Mouse (Mus musculus): ENCODE data around the gene Fads6. TPM values are rescaled to one million over a fixed set of nuclear protein-coding genes. Genes with fewer than 3 reads are reported as not detected.

Gene Fads6
- polyA plus RNA-seq, 2 experiments = 0.35 TPM; not detected in 1

DNA sequence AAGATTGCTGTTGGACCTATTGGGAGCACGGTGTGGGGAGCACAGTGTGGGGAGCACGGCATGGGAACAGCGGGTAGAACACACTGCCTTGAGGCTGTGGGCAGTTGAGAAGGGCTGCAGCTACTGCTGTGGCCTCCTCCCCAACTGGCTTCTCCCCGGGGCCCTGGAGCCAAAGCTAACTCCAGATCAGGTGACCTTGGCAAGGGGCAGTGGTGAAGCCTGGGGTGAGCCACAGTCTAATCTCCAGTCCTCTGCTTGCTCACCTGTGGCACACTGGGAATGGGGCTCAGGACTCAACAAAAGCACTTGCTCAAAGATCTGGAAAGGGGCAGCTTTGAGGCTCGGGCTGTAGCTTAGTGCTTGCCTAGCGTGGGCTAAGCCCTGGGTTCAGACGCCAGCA lies 19.7 kb upstream of the Fads6 start:
- no peak overlapping the region for H3K4me3 ChIP-seq (replicated peaks; ENCODE audit: low read length)
- no peak overlapping the region for H3K27ac ChIP-seq (replicated peaks; ENCODE audit: low read depth, low read length)
- no peak overlapping the region for H3K4me2 ChIP-seq (replicated peaks; ENCODE audit: low read depth, low read length, severe bottlenecking)
- no peaks in the 10 kb centered on the region for H3K4me1 ChIP-seq (ENCODE audit: control insufficient read depth, insufficient read depth, low read length)
- H3K9me3 ChIP-seq (ENCODE audit: control insufficient read depth, low read length) = no peaks in the 10 kb centered on the region
- TF ChIP-seq POLR2A (IDR thresholded peaks at IDR 0.05; ENCODE audit: borderline replicate concordance, extremely low read depth, insufficient read depth, insufficient read length) = no peak
- DNase-seq (ENCODE audit: low spot score) (no peak), ATAC-seq (ENCODE audit: low FRiP score, low read depth) (no peak)
- H3K27me3 ChIP-seq (ENCODE audit: control insufficient read depth, insufficient read depth, low read length) = peaks cover 83% of the 10 kb centered on the region
- no peak overlapping the region for H3K9ac ChIP-seq (ENCODE audit: low read depth, low read length, severe bottlenecking)
- no peaks in the 10 kb centered on the region for H3K36me3 ChIP-seq (ENCODE audit: control insufficient read depth, insufficient read depth, low read length)
- WGBS = 65% methylated on average over 7 of the region's 7 CpGs

GRCm38 (mm10) chr11:115314249-115314648 lies 16.8 kb upstream of the Fads6 start:
- no peaks in the 10 kb centered on the region for H3K36me3 ChIP-seq (ENCODE audit: control insufficient read depth, insufficient read depth, low read length)
- no peak overlapping the region for H3K27ac ChIP-seq (replicated peaks; ENCODE audit: low read depth, low read length)
- H3K4me3 ChIP-seq (replicated peaks; ENCODE audit: low read length) = no peak overlapping the region
- H3K4me2 ChIP-seq (replicated peaks; ENCODE audit: low read depth, low read length, severe bottlenecking) = no peak overlapping the region
- H3K9me3 ChIP-seq (ENCODE audit: control insufficient read depth, low read length) = no peaks in the 10 kb centered on the region
- H3K27me3 ChIP-seq (ENCODE audit: control insufficient read depth, insufficient read depth, low read length) = peaks cover 54% of the 10 kb centered on the region
- TF ChIP-seq POLR2A (IDR thresholded peaks at IDR 0.05; ENCODE audit: borderline replicate concordance, extremely low read depth, insufficient read depth, insufficient read length) = no peak
- 43% methylated on average over 2 of the region's 2 CpGs for WGBS
- ATAC-seq (ENCODE audit: low FRiP score, low read depth) (no peak), DNase-seq (ENCODE audit: low spot score) (no peak)
- H3K9ac ChIP-seq (ENCODE audit: low read depth, low read length, severe bottlenecking) = no peak overlapping the region
- no peaks in the 10 kb centered on the region for H3K4me1 ChIP-seq (ENCODE audit: control insufficient read depth, insufficient read depth, low read length)

GRCm38 (mm10) chr11:115308781-115309180 lies 11.3 kb upstream of the Fads6 start:
- Histone ChIP-seq H3K36me3 (ENCODE audit: control insufficient read depth, insufficient read depth, low read length) (no peaks in the 10 kb centered on the region), H3K4me1 (ENCODE audit: control insufficient read depth, insufficient read depth, low read length) (no peaks in the 10 kb centered on the region), H3K4me3 (replicated peaks; ENCODE audit: low read length) (no peak overlapping the region), H3K9ac (ENCODE audit: low read depth, low read length, severe bottlenecking) (no peak overlapping the region), H3K27ac (replicated peaks; ENCODE audit: low read depth, low read length) (no peak overlapping the region), H3K9me3 (ENCODE audit: control insufficient read depth, low read length) (no peaks in the 10 kb centered on the region), H3K27me3 (ENCODE audit: control insufficient read depth, insufficient read depth, low read length) (0 out of 2 replicates have a peak, but pooled peaks cover 3% of the 10 kb centered on the region), H3K4me2 (replicated peaks; ENCODE audit: low read depth, low read length, severe bottlenecking) (no peak overlapping the region)
- TF ChIP-seq POLR2A (IDR thresholded peaks at IDR 0.05; ENCODE audit: borderline replicate concordance, extremely low read depth, insufficient read depth, insufficient read length) = no peak
- WGBS = 53% methylated on average over 1 of the region's 1 CpGs
- DNase-seq (ENCODE audit: low spot score) = no peak
- no peak for ATAC-seq (ENCODE audit: low FRiP score, low read depth)

DNA sequence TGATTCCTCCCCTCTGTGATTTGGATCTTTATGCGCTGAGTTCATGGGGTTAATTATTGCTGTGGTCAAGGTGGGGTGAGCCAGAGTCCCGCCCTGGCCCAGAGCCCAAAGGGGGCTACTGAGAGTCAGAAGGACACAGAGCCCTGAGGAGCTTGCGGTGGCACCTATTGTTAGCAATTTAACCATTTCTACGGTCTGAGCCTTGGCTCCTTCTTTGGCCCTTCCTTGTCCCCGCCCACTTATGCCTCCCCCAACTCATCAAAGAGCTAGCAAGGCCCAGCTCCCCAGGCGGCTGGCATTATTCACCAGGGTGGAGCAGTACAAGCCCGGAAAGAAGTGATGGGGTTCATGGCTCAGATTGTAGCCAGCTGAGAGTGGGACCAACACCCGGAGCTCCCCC lies 9.4 kb upstream of the Fads6 start, which contains the start of gene Otop2:
Otop2 (plus strand) TSS at position 301 of the 400 bp plus-strand sequence.
- 19% methylated on average over 8 of the region's 8 CpGs for WGBS
- no peak for DNase-seq (ENCODE audit: low spot score)
- H3K27me3 ChIP-seq (ENCODE audit: control insufficient read depth, insufficient read depth, low read length) = no peaks in the 10 kb centered on the region

GRCm38 (mm10) chr11:115303167-115303566 lies 5.7 kb upstream of the Fads6 start:
- Histone ChIP-seq H3K9me3 (ENCODE audit: control insufficient read depth, low read length) (no peaks in the 10 kb centered on the region), H3K4me3 (replicated peaks; ENCODE audit: low read length) (no peak overlapping the region), H3K27ac (replicated peaks; ENCODE audit: low read depth, low read length) (no peak overlapping the region), H3K4me2 (replicated peaks; ENCODE audit: low read depth, low read length, severe bottlenecking) (no peak overlapping the region), H3K9ac (ENCODE audit: low read depth, low read length, severe bottlenecking) (no peak overlapping the region), H3K36me3 (ENCODE audit: control insufficient read depth, insufficient read depth, low read length) (no peaks in the 10 kb centered on the region), H3K4me1 (ENCODE audit: control insufficient read depth, insufficient read depth, low read length) (no peaks in the 10 kb centered on the region), H3K27me3 (ENCODE audit: control insufficient read depth, insufficient read depth, low read length) (peaks cover 7% of the 10 kb centered on the region; the same call in 1 of the 2 replicates)
- WGBS = 57% methylated on average over 8 of the region's 8 CpGs
- DNase-seq (ENCODE audit: low spot score) (no peak), ATAC-seq (ENCODE audit: low FRiP score, low read depth) (no peak)
- no peak for TF ChIP-seq POLR2A (IDR thresholded peaks at IDR 0.05; ENCODE audit: borderline replicate concordance, extremely low read depth, insufficient read depth, insufficient read length)

More for the DNA sequence above, 9.4 kb upstream of the Fads6 start, which contains the start of gene Otop2:
- Histone ChIP-seq H3K36me3 (ENCODE audit: control insufficient read depth, insufficient read depth, low read length) (no peaks in the 10 kb centered on the region), H3K4me2 (replicated peaks; ENCODE audit: low read depth, low read length, severe bottlenecking) (no peak within 1 kb of the TSS), H3K4me3 (replicated peaks; ENCODE audit: low read length) (no peak within 1 kb of the TSS), H3K4me1 (ENCODE audit: control insufficient read depth, insufficient read depth, low read length) (no peaks in the 10 kb centered on the region), H3K27ac (replicated peaks; ENCODE audit: low read depth, low read length) (no peak within 1 kb of the TSS), H3K9me3 (ENCODE audit: control insufficient read depth, low read length) (no peaks in the 10 kb centered on the region), H3K9ac (ENCODE audit: low read depth, low read length, severe bottlenecking) (no peak within 1 kb of the TSS)
- no peak for TF ChIP-seq POLR2A (IDR thresholded peaks at IDR 0.05; ENCODE audit: borderline replicate concordance, extremely low read depth, insufficient read depth, insufficient read length)
- no peak for ATAC-seq (ENCODE audit: low FRiP score, low read depth)

DNA sequence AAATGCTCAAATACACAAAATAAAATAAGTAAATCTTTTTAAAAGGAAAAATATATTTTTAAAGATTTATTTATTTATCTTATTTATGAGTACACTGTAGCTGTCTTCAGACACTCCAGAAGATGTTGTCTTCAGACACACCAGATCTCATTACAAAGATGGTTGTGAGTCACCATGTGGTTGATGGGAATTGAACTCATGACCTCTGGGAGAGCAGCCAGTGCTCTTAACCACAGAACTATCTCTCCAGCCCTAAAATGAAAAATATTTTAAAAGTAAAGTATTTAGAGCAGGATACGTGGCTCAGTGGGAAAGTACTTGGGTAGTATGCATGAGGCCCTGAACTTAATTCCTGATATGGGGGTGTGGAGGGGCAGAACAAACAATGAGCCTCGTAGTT lies 3.9 kb upstream of the Fads6 start:
- 83% methylated on average over 2 of the region's 2 CpGs for WGBS
- DNase-seq (ENCODE audit: low spot score) (no peak), ATAC-seq (ENCODE audit: low FRiP score, low read depth) (no peak)
- H3K4me1 ChIP-seq (ENCODE audit: control insufficient read depth, insufficient read depth, low read length) = no peaks in the 10 kb centered on the region
- H3K36me3 ChIP-seq (ENCODE audit: control insufficient read depth, insufficient read depth, low read length) = no peaks in the 10 kb centered on the region
- TF ChIP-seq POLR2A (IDR thresholded peaks at IDR 0.05; ENCODE audit: borderline replicate concordance, extremely low read depth, insufficient read depth, insufficient read length) = no peak
- no peak overlapping the region for H3K27ac ChIP-seq (replicated peaks; ENCODE audit: low read depth, low read length)
- no peaks in the 10 kb centered on the region for H3K9me3 ChIP-seq (ENCODE audit: control insufficient read depth, low read length)
- H3K27me3 ChIP-seq (ENCODE audit: control insufficient read depth, insufficient read depth, low read length) = peaks cover 26% of the 10 kb centered on the region
- no peak overlapping the region for H3K4me3 ChIP-seq (replicated peaks; ENCODE audit: low read length)
- H3K4me2 ChIP-seq (replicated peaks; ENCODE audit: low read depth, low read length, severe bottlenecking) = no peak overlapping the region
- H3K9ac ChIP-seq (ENCODE audit: low read depth, low read length, severe bottlenecking) = no peak overlapping the region

Measured in limb, embryonic 14.5 days (tissue).